Mouse (Mus musculus) liver, embryonic 14.5 days (tissue): Measurements from ENCODE around the gene Ror1. TPM values are rescaled to one million over a fixed set of nuclear protein-coding genes. Genes with fewer than 3 reads are reported as not detected.

Experiments
- ATAC-seq: fragments of 200-750 bp; cut with Nextera tagmentation; 2 replicates; pipeline ENCODE4 v1.8.0; 2017; ENCODE audit warnings: moderate number of reproducible peaks, mild to moderate bottlenecking, moderate library complexity; ENCODE audit not compliant: insufficient read depth
- DNase-seq, 3 experiments: peaks; one replicate each; pipeline ENCODE4 v3.0.0-alpha.2; 2012 to 2013; ENCODE audit warnings: low read depth in 3 of 3, low spot score in 3 of 3
- H3K27ac ChIP-seq: fragments of 300-500 bp; sonication (generic); 2 replicates; pipeline ENCODE4 v1.5.1; 2014; ENCODE audit warnings: moderate library complexity, mild to moderate bottlenecking, control low read depth, inconsistent platforms
- H3K27me3 ChIP-seq: fragments of 300-500 bp; sonication (generic); 2 replicates; pipeline ENCODE4 v1.6.1; 2014; ENCODE audit warnings: mild to moderate bottlenecking, low read length, moderate library complexity; ENCODE audit not compliant: control insufficient read depth, insufficient read depth
- H3K36me3 ChIP-seq: fragments of 300-500 bp; sonication (generic); replicated peaks from 2 replicates; pipeline ENCODE4 v1.6.1; 2014; ENCODE audit warnings: low read depth; ENCODE audit not compliant: control insufficient read depth, insufficient read depth
- H3K4me1 ChIP-seq, 2 experiments: fragments of 200-500 bp in 1 of 2; fragments of 300-500 bp in 1 of 2; sonication (generic) in 1 of 2; replicated peaks; 2 replicates each; pipeline ENCODE4 v1.6.1; 2012 to 2014; ENCODE audit warnings: antibody characterized with exemption in 1 of 2, inconsistent platforms in 1 of 2, low read length in 1 of 2; ENCODE audit not compliant: control insufficient read depth in 2 of 2, insufficient read depth in 2 of 2
- H3K4me2 ChIP-seq: fragments of 300-500 bp; sonication (generic); 2 replicates; pipeline ENCODE4 v1.6.1; 2014; ENCODE audit warnings: low read depth, mild to moderate bottlenecking, control low read depth, moderate library complexity
- H3K4me3 ChIP-seq, 2 experiments: fragments of 200-500 bp in 1 of 2; fragments of 300-500 bp in 1 of 2; sonication (generic) in 1 of 2; 2 replicates each; pipeline ENCODE4 v1.5.1; 2012 to 2014; ENCODE audit warnings: low read depth in 2 of 2, low read length in 2 of 2, mild to moderate bottlenecking in 2 of 2, control low read depth in 1 of 2, inconsistent platforms in 1 of 2, moderate library complexity in 1 of 2; ENCODE audit not compliant: insufficient read depth in 1 of 2
- H3K9ac ChIP-seq: fragments of 300-500 bp; sonication (generic); replicated peaks from 2 replicates; pipeline ENCODE4 v1.6.1; 2014; ENCODE audit warnings: mild to moderate bottlenecking, control low read depth, moderate library complexity
- H3K9me3 ChIP-seq: fragments of 300-500 bp; sonication (generic); 2 replicates; pipeline ENCODE4 v1.6.1; 2016; ENCODE audit warnings: low read length, mixed read lengths; ENCODE audit not compliant: control insufficient read depth
- CTCF ChIP-seq: IDR thresholded peaks from 2 replicates; pipeline ENCODE4 v1.5.1; 2016; ENCODE audit warnings: antibody characterized with exemption, low read depth, control low read depth
- EP300 ChIP-seq: IDR thresholded peaks from 2 replicates; pipeline ENCODE4 v1.6.1; 2016; ENCODE audit warnings: antibody characterized with exemption, low read depth
- WGBS: fragments of 180-500 bp; shearing (Covaris S2); extraction: QIAGEN DNeasy Blood & Tissue Kit; methylation state at CpG from one replicate; pipeline ENCODE4 v1.1.7; 2014; ENCODE audit not compliant: insufficient replicate concordance; 5-methylcytosine and 5-hydroxymethylcytosine counted together
- polyA plus RNA-seq, 2 experiments: library from polyadenylated mRNA; depleted of rRNA in 1 of 2; stranded (reverse) in 1 of 2; unstranded in 1 of 2; fragments of >200 nt; fragmentation: Nextera tagmentation in 1 of 2; extraction: Ambion mirVana in 1 of 2; gene quantifications; 2 replicates each; pipeline versions ENCODE4 v1.2.1 to v1.2.3; 2012 to 2014

Gene Ror1
- polyA plus RNA-seq, 2 experiments, result 0.08 to 0.23 TPM

- no peak for ATAC-seq
- Histone ChIP-seq H3K9ac (no peak overlapping the region), H3K4me1 (peaks cover 0 to 12% of the 10 kb centered on the region in 2 experiments; a peak in 3 of 4 replicates), H3K27ac (no peak overlapping the region), H3K27me3 (no peaks in the 10 kb centered on the region), H3K4me3 (no peak overlapping the region), H3K4me2 (no peak overlapping the region), H3K9me3 (no peaks in the 10 kb centered on the region), H3K36me3 (no peaks in the 10 kb centered on the region)
- no peak for DNase-seq
- TF ChIP-seq CTCF, result no peak
- no peak for TF ChIP-seq EP300
- WGBS, result 13% methylated on average over 4 of the region's 4 CpGs
Measured at GRCm38 (mm10) chr4:100219599-100219998, 124.0 kb downstream of the Ror1 start.

GRCm38 (mm10) chr4:100221978-100222737 is 126.6 kb downstream of the Ror1 start:
- Histone ChIP-seq H3K4me2 (no peak overlapping the region), H3K9ac (no peak overlapping the region), H3K27ac (no peak overlapping the region), H3K36me3 (no peaks in the 10 kb centered on the region), H3K4me3 (no peak overlapping the region), H3K4me1 (peaks cover 0 to 12% of the 10 kb centered on the region in 2 experiments; a peak in 3 of 4 replicates), H3K9me3 (no peaks in the 10 kb centered on the region), H3K27me3 (no peaks in the 10 kb centered on the region)
- WGBS, result 38% methylated on average over 13 of the region's 13 CpGs
- TF ChIP-seq CTCF, result no peak
- TF ChIP-seq EP300, result no peak
- ATAC-seq (no peak), DNase-seq (no peak)

GRCm38 (mm10) chr4:100223532-100223931 is 127.9 kb downstream of the Ror1 start:
- H3K9me3 ChIP-seq, result no peaks in the 10 kb centered on the region
- no peaks in the 10 kb centered on the region for H3K27me3 ChIP-seq
- no peak overlapping the region for H3K4me3 ChIP-seq
- H3K4me2 ChIP-seq, result no peak overlapping the region
- no peak overlapping the region for H3K27ac ChIP-seq
- ATAC-seq, result no peak
- no peak for DNase-seq
- peaks cover 0 to 12% of the 10 kb centered on the region in 2 experiments; a peak in 3 of 4 replicates for H3K4me1 ChIP-seq
- no peaks in the 10 kb centered on the region for H3K36me3 ChIP-seq
- H3K9ac ChIP-seq, result no peak overlapping the region
- no peak for TF ChIP-seq CTCF
- WGBS, result 5% methylated on average over 1 of the region's 1 CpGs

GRCm38 (mm10) chr4:100223965-100224364 is 128.4 kb downstream of the Ror1 start:
- DNase-seq, result no peak
- Histone ChIP-seq H3K27me3 (no peaks in the 10 kb centered on the region), H3K27ac (no peak overlapping the region), H3K9ac (no peak overlapping the region), H3K4me3 (no peak overlapping the region), H3K36me3 (no peaks in the 10 kb centered on the region), H3K4me2 (no peak overlapping the region), H3K9me3 (no peaks in the 10 kb centered on the region), H3K4me1 (peaks cover 0 to 12% of the 10 kb centered on the region in 2 experiments; a peak in 3 of 4 replicates)
- no peak for ATAC-seq
- no peak for TF ChIP-seq EP300
- no peak for TF ChIP-seq CTCF
- WGBS, result 48% methylated on average over 3 of the region's 3 CpGs

GRCm38 (mm10) chr4:100226619-100227018 is 131.0 kb downstream of the Ror1 start:
- H3K36me3 ChIP-seq, result no peaks in the 10 kb centered on the region
- no peak overlapping the region for H3K9ac ChIP-seq
- H3K27ac ChIP-seq, result no peak overlapping the region
- TF ChIP-seq EP300 (no peak), CTCF (no peak)
- DNase-seq (no peak), ATAC-seq (no peak)
- H3K27me3 ChIP-seq, result no peaks in the 10 kb centered on the region
- no peak overlapping the region for H3K4me2 ChIP-seq
- peaks cover 0 to 16% of the 10 kb centered on the region in 2 experiments; a peak in 3 of 4 replicates for H3K4me1 ChIP-seq
- H3K4me3 ChIP-seq, result no peak overlapping the region
- H3K9me3 ChIP-seq, result no peaks in the 10 kb centered on the region
- 53% methylated on average over 4 of the region's 4 CpGs for WGBS
